Mouse (Mus musculus) forebrain, embryonic 13.5 days (tissue): Measurements from ENCODE around the gene Gm17535. TPM values are rescaled to one million over a fixed set of nuclear protein-coding genes. Genes with fewer than 3 reads are reported as not detected.
"Not testable (repeated sequence)": the region's sequence is repeated elsewhere in the genome, so short reads cannot be mapped to it uniquely, and the experiment has no call there.

Experiments
- ATAC-seq: fragments of 200-750 bp; cut with Nextera tagmentation; 2 replicates; pipeline ENCODE4 v1.8.0; 2017
- H3K27ac ChIP-seq: fragments of 300-500 bp; sonication (generic); 2 replicates; pipeline ENCODE4 v1.5.1; 2015; ENCODE audit warnings: inconsistent platforms, mild to moderate bottlenecking, moderate library complexity
- H3K27me3 ChIP-seq: fragments of 300-500 bp; sonication (generic); 2 replicates; pipeline ENCODE4 v1.6.1; 2015; ENCODE audit warnings: mild to moderate bottlenecking, inconsistent platforms
- H3K36me3 ChIP-seq: fragments of 300-500 bp; sonication (generic); 2 replicates; pipeline ENCODE4 v1.6.1; 2015; ENCODE audit warnings: mild to moderate bottlenecking, inconsistent platforms; ENCODE audit not compliant: poor library complexity, severe bottlenecking
- H3K4me1 ChIP-seq: fragments of 300-500 bp; sonication (generic); 2 replicates; pipeline ENCODE4 v1.6.1; 2015; ENCODE audit warnings: inconsistent platforms
- H3K4me2 ChIP-seq: fragments of 300-500 bp; sonication (generic); 2 replicates; pipeline ENCODE4 v1.6.1; 2015; ENCODE audit warnings: inconsistent platforms, mild to moderate bottlenecking, moderate library complexity
- H3K4me3 ChIP-seq: fragments of 300-500 bp; sonication (generic); 2 replicates; pipeline ENCODE4 v1.5.1; 2015; ENCODE audit warnings: mild to moderate bottlenecking, inconsistent platforms
- H3K9ac ChIP-seq: fragments of 300-500 bp; sonication (generic); 2 replicates; pipeline ENCODE4 v1.6.1; 2015; ENCODE audit warnings: mild to moderate bottlenecking, inconsistent platforms
- H3K9me3 ChIP-seq: fragments of 300-500 bp; sonication (generic); replicated peaks from 2 replicates; pipeline ENCODE4 v1.6.1; 2016; ENCODE audit warnings: inconsistent platforms
- WGBS: fragments of 180-500 bp; shearing (Covaris S2); methylation state at CpG from one replicate; pipeline ENCODE4 v1.1.7; 2015; 5-methylcytosine and 5-hydroxymethylcytosine counted together
- microRNA-seq: library from miRNA; unstranded; fragments of <30 nt; microRNA quantifications from one replicate; pipeline ENCODE4, GENCODE M21; 2016
- polyA plus RNA-seq: library from polyadenylated mRNA; unstranded; fragments of >200 nt; fragmentation: Nextera tagmentation; extraction: Ambion mirVana; gene quantifications from 2 replicates; pipeline ENCODE4 v1.2.1, GENCODE M21; 2015

Gene Gm17535
- polyA plus RNA-seq, 1 experiment from 2014 or later = not detected

DNA sequence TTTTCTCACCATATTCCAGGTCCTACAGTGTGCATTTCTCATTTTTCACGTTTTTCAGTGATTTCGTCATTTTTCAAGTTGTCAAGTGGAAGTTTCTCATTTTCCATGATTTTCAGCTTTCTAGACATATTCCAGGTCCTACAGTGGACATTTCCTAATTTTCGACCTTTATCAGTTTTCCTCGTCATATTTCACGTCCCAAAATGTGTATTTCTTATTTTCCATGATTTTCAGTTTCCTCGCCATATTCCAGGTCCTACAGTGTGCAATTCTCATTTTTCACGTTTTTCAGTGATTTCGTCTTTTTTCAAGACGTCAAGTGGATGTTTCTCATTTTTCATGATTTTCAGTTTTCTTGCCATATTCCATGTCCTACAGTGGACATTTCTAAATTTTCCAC is 7.2 kb upstream of the Gm17535 start:
- H3K4me2 ChIP-seq, H3K27me3 ChIP-seq, H3K4me3 ChIP-seq, H3K9ac ChIP-seq, ATAC-seq, H3K36me3 ChIP-seq, H3K4me1 ChIP-seq, H3K27ac ChIP-seq, H3K9me3 ChIP-seq: not testable (repeated sequence)
- 70% methylated on average over 9 of the region's 9 CpGs for WGBS

DNA sequence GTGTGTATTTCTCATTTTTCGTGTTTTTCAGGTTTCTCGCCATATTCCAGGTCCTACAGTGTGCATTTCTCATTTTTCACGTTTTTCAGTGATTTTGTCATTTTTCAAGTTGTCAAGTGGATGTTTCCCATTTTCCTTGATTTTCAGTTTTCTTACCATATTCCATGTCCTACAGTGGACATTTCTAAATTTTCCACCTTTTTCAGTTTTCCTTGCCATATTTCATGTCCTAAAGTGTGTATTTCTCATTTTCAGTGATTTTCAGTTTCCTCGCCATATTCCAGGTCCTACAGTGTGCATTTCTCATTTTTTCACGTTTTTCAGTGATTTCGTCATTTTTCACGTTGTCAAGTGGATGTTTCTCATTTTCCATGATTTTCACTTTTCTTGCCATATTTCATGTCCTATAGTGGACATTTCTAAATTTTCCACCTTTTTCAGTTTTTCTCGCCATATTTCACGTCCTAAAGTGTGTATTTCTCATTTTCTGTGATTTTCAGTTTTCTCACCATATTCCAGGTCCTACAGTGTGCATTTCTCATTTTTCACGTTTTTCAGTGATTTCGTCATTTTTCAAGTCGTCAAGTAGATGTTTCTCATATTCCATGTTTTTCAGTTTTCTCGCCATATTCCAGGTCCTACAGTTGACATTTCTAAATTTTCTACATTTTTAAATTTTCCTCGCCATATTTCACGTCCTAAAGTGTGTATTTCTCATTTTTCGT is 5.0 kb upstream of the Gm17535 start:
- H3K4me3 ChIP-seq, H3K4me1 ChIP-seq, H3K36me3 ChIP-seq, H3K27me3 ChIP-seq, H3K4me2 ChIP-seq, H3K27ac ChIP-seq, H3K9ac ChIP-seq, H3K9me3 ChIP-seq, ATAC-seq: not testable (repeated sequence)
- 63% methylated on average over 14 of the region's 16 CpGs for WGBS

DNA sequence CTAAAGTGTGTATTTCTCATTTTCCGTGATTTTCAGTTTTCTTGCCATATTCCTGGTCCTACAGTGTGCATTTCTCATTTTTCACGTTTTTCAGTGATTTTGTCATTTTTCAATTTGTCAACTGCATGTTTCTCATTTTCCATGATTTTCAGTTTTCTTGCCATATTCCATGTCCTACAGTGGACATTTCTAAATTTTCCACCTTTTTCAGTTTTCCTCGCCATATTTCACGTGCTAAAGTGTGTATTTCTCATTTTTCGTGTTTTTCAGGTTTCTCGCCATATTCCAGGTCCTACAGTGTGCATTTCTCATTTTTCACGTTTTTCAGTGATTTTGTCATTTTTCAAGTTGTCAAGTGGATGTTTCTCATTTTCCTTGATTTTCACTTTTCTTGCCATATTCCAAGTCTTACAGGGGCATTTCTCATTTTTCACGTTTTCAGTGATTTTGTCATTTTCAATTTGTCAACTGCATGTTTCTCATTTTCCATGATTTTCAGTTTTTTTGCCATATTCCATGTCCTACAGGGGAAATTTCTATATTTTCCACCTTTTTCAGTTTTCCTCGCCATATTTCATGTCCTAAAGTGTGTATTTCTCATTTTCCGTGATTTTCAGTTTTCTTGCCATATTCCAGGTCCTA is 3.6 kb upstream of the Gm17535 start:
- not testable (repeated sequence) for H3K4me3 ChIP-seq, H3K9me3 ChIP-seq, H3K27me3 ChIP-seq, H3K27ac ChIP-seq, H3K4me1 ChIP-seq, H3K4me2 ChIP-seq, H3K36me3 ChIP-seq, H3K9ac ChIP-seq
- WGBS = 57% methylated on average over 2 of the region's 10 CpGs
- ATAC-seq = 0 out of 2 replicates have a peak, but pooled peaks have one; percentile 48

DNA sequence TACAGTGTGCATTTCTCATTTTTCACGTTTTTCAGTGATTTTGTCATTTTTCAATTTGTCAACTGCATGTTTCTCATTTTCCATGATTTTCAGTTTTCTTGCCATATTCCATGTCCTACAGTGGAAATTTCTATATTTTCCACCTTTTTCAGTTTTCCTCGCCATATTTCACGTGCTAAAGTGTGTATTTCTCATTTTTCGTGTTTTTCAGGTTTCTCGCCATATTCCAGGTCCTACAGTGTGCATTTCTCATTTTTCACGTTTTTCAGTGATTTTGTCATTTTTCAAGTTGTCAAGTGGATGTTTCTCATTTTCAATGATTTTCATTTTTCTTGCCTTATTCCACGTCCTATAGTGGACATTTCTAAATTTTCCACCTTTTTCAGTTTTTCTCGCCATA is 2.2 kb downstream of the Gm17535 start, which contains the start of gene Gm10715:
Gm10715 (plus strand) TSS at position 301 of the 400 bp plus-strand sequence.
- not testable (repeated sequence) for H3K9ac ChIP-seq, H3K36me3 ChIP-seq, H3K4me3 ChIP-seq, H3K27ac ChIP-seq, H3K4me2 ChIP-seq, H3K27me3 ChIP-seq, ATAC-seq, H3K4me1 ChIP-seq, H3K9me3 ChIP-seq
- WGBS = 74% methylated on average over 8 of the region's 8 CpGs

DNA sequence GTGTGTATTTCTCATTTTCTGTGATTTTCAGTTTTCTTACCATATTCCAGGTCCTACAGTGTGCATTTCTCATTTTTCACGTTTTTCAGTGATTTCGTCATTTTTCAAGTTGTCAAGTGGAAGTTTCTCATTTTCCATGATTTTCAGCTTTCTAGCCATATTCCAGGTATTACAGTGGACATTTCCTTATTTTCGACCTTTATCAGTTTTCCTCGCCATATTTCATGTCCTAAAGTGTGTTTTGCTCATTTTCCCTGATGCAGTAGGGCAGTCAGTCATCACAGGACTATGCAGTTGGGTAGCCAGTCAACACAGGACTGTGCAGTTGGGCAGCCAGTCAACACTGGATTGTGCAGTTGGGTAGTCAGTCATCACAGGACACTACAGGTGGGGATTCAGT is 3.8 kb downstream of the Gm17535 start:
- H3K4me1 ChIP-seq, H3K9me3 ChIP-seq, ATAC-seq, H3K4me3 ChIP-seq, H3K27ac ChIP-seq, H3K4me2 ChIP-seq, H3K36me3 ChIP-seq, H3K9ac ChIP-seq, H3K27me3 ChIP-seq: not testable (repeated sequence)
- 62% methylated on average over 4 of the region's 4 CpGs for WGBS

Small RNA genes within 50 kb of the gene (microRNA-seq; reads per million reads assigned to microRNA genes)
- gene Mir101c = not detected

Other genes with a start within 250 kb of the Gm17535 start
- not detected in 2 replicates for gene Gm10722, start 33.7 kb upstream of the Gm17535 start, polyA plus RNA-seq
- not detected in 2 replicates for gene Gm11168, start 31.3 kb upstream of the Gm17535 start, polyA plus RNA-seq
- 0.30 TPM in 1 of 2 replicates, not detected in the other for gene Gm10721, start 21.5 kb upstream of the Gm17535 start, polyA plus RNA-seq
- not detected in 2 replicates for gene Gm10720, start 18.9 kb upstream of the Gm17535 start, polyA plus RNA-seq
- gene Gm10719, start 17.2 kb upstream of the Gm17535 start, polyA plus RNA-seq = 0.72 TPM in 1 of 2 replicates, not detected in the other
- gene Gm10718, start 11.1 kb upstream of the Gm17535 start, polyA plus RNA-seq = 0.69 and 2.1 TPM in 2 replicates
- gene Gm10717, start 9.2 kb upstream of the Gm17535 start, polyA plus RNA-seq = 0.58 and 0.65 TPM in 2 replicates
- gene Gm10715, start 2.3 kb downstream of the Gm17535 start, polyA plus RNA-seq = not detected in 2 replicates